ENCODE assay signal across 15 mouse cellular contexts in the genomic region with DNA sequence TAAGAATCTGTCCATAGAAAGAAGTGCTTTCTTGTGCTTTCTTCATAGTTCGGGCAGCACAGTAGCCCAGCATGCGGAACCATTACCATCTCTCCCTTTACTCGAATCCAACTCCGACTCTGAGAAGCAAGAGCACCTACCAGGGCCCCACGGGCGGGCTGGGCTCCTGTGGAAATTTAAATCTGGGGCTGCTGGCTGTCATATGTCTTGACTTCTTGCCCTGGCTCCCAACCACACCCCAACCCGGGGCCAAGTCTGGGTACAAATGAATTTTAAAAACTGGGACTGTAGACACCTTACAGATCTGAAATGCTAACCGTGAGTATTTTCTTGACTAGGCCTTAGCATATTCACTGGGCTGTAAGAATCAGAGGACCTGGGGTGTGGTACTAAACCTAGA. TPM values are rescaled to one million over a fixed set of nuclear protein-coding genes. Genes with fewer than 3 reads are reported as not detected.
"Had no signal": no experiment of that assay in that cellular context is flagged by ENCODE, and none has a peak within 500 bp of the region (broad histone marks: within the 10 kb centered on the region; RNA-seq: fewer than 3 reads in every experiment).

No protein-coding gene starts in this region.

- H3K4me1 ChIP-seq: liver, embryonic 15.5 days had no signal

- H3K36me3 ChIP-seq: limb, embryonic 10.5 days; liver, embryonic 15.5 days; neural tube, embryonic 15.5 days had no signal

- ATAC-seq: intestine, postnatal 0 days; lung, postnatal 0 days had no signal

- H3K9ac ChIP-seq: liver, embryonic 15.5 days; neural tube, embryonic 15.5 days had no signal

- H3K27ac ChIP-seq: left cerebral cortex, adult 2 months; limb, embryonic 10.5 days; liver, embryonic 15.5 days; neural tube, embryonic 15.5 days; stomach, postnatal 0 days had no signal

- DNase-seq: kidney, adult 8-10 months; kidney, postnatal 25 days; lung, adult 2 months; lung, postnatal 4 days; thymus, adult 18-20 months; thymus, postnatal 25 days had no signal

- H3K4me3 ChIP-seq: left cerebral cortex, adult 2 months; liver, embryonic 15.5 days; myocyte; neural tube, embryonic 15.5 days had no signal

- H3K9me3 ChIP-seq: limb, embryonic 10.5 days; liver, embryonic 15.5 days; neural tube, embryonic 15.5 days had no signal

- H3K4me2 ChIP-seq: liver, embryonic 11.5 days; liver, embryonic 15.5 days; neural tube, embryonic 15.5 days had no signal

RNA-seq across cellular contexts. Expression of a gene that starts 18.6 kb away (rescaled TPM):
- polyA plus RNA-seq: liver, embryonic 15.5 days had no signal
